Mouse (Mus musculus) R1 (cell line): ENCODE results near the gene Pax3.

Source experiments
- DNase-seq: peaks from one replicate; pipeline ENCODE4 v3.0.0-alpha.2; 2018; ENCODE audit warnings: low read depth, low spot score

Pax3 gene

DNA sequence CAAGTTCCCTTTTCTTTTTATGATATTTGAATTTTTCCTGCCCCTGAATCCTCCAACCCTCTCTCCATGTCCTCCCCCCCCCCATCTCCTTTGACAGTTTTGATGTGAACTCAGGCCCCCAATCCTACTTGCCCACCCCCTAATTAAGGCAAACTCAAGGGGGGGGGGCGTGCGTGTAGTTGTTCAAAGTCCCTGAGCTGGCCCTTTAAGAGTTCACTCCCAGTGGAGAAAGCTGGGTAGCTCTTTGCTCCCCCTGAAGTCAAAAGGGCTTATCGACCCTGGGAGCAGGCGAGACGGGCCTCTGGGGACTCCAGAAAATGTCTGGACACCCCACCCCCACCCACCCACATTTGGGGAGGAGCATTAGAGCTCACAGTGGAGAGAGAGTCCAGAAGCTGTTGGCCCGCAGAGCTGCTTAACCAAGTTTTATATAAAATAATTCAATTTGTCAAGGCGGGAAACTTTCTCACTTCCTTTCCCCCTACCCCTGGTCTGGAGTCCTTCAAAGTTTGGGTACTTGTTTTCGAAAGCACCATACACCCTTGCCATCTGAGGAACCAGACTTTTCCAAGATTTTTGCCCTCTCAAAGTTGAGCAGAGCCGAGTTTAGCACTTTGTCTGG is 1.5 kb upstream of the Pax3 start:
- DNase-seq, result no peak

DNA sequence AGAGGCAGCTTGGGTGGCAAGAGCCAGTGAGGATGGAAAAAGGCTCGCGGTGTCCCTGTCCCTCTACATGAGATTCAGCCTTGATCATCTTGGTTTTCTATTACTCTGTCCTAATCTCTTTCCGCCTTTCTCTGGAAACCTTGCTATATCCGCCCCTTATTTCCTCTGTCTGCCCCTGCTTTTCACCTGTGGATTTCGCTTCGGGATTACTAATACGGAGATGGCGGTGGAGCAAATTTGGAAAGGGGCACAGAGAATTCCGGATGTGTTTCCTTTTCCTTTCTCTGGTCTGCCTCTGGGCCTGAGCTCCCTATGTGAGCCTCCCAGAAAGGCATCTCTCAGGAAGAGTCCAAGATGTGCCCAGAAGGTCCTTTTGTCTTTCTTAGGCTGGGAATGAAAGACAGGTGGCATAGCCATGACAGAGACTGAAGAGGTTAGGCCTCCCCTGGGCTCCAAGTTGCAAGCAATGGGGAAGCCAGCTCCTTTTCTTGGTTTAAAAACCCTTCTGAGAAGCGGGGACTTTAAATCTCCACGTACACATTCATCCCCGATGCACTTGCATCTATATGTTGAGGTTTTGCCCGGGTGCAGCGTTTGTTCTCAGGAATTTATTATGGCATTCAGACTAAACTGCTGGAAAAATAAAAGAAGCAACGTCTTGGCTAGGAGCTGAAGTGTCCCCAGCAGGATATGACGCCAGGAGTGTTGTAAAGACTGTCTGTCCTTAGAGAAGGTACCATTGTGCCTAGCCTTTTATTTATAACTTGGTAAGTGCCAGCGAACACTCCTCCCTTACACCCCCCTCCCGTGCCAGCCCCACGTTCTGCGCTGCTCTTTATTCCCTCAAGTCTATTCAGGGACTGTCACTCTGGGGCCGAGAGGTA is 659 bp upstream of the Pax3 start:
- DNase-seq, result no peak

DNA sequence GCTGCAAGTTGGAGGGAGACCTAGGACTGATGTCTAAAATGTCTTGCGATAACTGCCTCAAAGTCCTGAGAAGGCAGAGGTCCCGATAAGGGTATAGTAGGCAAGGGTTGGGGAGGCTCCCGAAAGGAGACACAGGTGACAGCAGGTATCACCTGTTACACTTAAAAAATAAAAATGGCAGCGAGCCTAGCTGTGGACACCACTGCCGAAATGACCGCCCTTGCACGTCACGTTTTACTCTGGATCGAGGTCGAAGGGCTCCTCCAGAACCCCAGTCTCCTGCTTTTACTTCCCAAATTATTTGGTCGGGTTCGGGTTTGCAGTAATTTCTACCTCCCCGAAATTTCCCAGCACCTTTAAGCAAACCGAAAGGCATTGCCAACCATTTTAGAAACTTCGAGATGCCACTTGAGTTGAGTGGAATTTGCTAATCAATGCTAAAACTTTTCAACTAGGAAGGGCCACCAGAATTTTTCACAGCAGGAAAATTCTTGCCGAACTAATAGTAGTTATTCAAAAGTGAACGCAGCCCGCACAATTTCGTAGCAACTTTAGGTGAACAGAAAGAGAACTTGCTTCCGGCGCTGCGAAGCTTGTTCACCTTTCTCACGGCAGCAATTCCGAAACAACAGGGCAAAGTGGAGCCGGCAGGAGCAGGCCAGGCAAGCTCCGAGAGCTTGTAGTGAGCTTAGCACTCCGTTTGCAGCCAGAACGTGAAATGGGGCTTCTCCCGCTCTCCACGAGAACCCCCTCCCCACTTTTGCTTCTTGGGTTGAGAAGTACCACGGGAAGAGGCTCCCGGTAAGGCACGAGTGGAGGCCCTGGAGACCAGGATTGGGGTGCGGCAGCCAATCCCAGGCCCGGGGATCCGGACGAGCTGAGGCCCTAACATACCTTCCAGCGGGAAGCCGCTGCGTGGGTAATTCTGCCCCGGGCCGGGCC is 892 bp downstream of the Pax3 start:
- DNase-seq, result peak; percentile 49

DNA sequence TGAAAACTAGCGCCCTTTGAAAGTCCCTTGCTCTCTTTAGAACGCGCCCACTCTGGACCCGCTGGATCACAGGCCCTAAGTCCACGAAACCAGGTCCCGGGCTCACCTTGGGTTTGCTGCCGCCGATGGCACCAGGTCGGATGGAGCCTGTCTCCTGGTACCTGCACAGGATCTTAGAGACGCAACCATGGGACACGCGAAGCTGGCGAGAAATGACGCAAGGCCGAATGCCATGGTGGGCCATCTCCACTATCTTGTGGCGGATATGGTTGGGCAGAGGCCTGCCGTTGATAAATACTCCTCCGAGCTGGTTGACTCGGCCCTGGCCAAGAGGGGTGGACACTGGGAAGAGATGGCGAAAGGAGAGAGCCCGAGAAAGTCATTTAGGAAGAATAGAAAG is 1.8 kb downstream of the Pax3 start:
- DNase-seq, result no peak

DNA sequence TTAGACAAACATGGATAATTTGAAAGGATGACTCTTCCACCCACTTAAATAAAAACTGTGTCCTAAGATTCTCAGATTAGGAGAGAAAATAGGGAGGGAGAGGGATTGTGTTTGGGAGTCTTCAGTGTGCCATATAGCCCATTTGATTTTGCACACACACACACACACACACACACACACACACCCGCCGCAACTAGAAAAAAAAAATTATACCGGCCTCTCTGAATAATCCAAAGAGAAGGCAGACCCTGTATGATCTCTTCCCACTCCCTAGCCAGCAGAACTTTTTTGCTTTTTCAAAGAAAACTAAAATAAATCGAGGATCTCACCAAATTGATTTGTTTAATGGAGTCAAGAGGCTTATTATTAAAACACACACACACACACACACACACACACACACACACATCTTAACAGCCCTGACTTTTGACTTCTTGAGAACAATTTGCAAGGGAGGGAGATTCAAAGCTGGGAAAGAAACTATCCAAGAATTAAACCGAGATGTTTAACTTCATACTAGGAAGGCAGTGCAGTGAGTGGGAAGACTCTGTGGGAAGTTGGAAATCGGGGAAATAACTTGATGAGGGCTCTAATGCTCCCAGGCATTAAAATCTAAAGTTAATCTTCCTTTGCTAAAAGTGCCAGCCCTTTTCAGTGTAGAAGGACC is 2.4 kb downstream of the Pax3 start:
- DNase-seq, result no peak

DNA sequence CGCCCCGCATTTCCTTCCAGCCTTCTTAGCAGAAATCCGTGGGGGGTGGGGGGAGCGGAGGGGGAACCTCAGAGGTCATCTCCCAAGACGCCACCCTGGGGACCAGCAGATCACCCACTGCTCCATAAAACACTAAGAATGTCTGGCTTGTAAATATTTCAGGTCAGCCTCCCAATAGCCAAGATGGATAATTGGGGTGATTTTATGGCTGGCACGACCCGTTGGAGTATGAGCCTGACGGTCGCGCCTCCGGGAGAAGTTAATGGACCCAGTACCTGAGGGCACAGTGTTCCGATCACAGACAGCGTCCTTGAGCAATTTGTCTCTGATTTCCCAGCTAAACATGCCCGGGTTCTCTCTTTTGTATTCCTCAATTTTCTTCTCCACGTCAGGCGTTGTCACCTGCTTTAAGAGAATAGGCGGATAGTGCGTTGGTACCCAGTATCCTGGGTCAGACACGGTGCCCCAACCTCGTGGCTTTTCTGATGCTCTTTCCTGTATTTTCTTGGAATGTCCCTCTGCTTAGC is 3.4 kb downstream of the Pax3 start:
- no peak for DNase-seq

DNA sequence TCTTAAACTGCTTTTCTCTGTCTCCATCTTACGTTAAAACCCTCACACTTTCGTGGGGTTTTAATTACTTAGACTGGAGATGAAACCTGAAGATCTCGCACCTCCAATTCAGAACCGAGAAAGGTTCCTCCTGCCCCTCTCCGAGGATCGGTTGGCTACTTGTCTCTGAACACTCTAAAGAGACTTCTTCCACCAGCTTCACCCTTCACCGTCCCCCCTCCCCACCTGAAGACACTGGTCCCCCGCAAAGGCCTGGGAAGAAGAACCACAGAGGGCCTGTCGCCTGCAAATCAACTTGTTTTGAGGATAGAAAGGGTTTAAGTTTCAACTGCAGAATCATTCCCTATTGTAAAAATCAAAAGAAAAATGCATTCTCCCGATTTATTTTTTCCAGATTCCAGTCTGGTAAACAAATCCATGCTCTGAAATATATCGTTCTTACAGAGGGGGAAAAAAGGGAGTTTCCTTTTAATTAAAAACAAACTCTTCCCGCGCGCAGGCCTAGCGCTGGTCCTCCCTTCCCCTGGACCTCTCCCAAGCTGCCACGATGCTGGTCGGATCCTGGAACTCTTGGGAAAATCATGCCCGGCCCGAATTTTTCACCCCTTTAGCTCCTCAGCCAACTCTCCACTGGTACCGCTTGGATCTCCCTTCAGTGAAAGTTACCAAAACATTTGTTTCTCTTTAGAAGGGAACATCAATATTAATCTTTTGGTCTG is 4.0 kb downstream of the Pax3 start:
- DNase-seq, result no peak

DNA sequence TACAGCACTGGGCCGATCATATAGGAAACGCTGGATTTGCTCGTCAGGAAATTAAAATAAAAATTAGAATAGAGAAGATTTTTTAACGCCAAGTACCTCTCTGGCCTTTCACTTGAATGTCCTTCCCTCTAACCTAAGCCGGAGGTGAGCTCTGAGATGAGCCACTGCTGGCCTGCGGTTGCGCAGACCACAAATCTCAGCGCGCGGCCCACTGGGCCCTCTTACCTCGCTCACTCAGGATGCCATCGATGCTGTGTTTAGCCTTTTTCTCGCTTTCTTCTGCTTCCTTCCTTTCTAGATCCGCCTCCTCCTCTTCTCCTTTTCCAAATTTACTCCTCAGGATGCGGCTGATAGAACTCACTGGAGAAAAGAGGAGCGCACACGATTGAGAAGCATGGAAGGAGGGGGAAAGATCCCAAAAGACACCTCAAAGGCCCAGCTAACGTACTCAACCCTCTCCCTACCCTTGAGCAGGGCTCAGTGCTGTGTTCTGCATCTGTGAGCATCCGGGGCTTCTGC is 4.7 kb downstream of the Pax3 start:
- DNase-seq, result no peak

DNA sequence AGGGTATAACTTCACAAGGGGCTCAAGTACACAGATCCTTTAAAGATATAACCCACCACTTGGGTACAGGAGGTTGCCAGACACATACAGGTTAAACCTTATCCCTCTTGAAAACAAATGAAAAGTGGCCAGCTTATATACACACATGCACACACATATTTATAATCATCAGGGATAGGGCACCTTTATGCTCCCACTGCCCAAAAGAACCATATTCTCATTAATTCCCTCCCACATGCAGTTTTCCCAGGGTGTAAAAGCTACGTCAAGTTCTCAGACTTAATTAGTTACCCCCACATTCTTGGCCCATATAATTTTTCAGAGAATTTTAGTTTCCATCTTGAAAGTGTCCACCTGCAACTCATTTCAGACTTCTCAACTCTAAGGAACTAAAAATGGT is 5.2 kb downstream of the Pax3 start:
- no peak for DNase-seq

DNA sequence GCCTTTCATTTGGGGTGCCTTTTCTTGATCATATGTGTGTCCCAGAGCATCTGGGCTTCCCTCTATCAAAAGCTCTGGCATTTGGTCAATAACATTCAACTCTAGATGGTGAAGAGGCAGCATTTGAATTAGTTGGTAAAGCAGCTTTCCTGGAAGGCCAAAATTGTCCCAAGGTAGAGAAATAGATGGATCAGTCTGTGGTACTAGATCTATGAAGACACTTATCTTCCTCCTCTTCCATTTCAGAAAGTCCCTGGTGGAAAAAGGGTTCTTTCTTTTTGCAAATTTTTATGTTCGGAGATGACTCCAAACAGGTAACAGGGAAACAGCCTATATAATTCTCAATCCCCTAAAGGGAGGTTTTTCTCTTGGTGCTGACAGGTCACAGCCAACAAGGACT is 5.6 kb downstream of the Pax3 start:
- DNase-seq, result no peak

DNA sequence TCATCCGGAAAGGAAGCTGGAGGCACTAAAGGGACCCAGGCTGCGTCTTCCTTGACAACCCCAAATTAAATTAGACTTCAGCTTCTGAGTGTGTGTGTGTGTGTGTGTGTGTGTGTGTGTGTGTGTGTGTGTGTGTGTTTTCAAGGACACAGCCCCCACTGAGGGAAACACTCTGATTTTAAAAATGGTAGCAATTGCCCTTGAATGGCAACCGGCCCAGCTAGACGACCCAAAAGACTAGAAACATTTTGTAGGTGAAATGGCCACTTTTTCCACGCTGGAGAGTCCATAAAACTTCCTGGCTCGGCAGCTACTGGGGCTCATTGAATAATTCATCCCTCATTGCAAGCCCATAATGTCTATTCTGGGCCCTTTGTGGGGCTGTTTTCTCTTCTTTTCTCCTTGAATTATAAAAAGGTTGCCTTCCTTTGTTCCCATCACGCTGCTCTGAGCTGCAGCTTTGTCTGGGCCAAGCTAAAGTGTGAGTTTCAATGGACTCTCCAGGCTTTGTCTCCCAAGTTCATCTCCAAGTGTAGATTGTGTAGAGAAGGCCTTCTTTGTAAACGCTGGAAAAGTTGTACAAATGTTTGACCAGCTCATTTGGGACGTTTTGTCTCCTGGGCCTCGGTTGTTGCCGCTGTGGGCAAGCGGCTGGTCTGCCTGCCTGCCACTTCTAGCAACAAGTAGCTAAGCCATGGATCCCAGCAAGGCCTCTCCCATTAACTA is 6.4 kb downstream of the Pax3 start:
- no peak for DNase-seq

DNA sequence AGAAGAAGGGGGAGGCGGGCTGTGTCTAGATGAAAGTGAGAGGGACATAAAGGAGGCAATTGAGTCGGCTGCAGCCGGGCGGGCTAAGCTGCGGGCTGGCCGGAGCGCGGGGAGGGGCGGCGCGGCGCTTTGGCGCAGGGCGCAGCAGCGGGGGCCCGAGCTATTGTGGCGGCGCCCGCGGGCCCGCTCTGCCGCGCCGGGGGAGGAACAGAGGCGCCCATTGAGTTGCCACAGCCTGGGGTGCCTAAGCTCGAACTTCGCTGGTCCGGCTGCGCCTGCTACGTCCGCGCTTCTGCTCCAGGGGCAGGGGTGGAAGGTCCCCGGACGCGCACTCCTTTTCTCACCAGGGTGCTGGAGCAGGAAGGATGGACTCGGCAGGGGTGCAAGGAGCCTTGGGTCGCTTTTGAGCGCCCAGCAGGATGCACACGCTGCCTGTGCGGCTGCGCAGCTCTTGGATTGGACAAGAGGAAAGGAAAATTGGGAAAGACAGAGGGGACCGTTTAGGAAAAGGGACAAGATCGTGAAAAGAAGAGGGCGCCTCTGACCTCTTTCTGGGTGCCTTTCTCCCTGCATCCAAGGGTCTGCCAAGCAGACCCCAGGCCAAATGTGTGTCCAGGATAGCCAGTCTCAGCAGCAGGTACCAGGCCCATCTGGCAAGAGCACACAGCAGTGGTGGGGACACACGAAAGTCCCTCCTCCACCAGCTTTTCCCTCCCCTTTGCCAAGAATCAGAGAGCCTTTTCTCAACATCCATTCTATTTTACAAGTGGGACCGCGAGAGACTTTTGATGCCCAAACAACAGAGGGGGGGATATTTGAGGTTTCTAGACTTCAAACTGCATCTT is 7.2 kb downstream of the Pax3 start:
- peak; percentile 44 for DNase-seq

DNA sequence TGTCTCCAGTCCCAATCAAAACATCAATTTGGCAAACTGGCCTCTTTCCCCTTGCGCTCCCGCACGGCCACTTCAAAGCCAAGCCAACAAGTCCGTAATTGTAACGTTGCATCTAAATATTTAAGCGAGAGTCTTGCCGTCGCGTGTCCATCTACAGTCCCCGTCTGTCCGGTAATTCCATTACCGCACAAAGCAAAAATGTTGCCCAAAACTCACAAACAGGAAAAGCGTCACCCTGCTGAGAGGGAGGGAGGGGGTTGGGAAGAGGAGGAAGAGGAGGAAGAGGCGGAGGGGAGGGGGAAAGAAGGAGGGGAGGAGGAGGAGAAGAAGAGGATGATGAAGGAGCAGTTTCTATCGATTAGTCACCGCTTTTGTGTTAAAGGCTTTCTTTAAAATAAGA is 7.9 kb downstream of the Pax3 start:
- no peak for DNase-seq

DNA sequence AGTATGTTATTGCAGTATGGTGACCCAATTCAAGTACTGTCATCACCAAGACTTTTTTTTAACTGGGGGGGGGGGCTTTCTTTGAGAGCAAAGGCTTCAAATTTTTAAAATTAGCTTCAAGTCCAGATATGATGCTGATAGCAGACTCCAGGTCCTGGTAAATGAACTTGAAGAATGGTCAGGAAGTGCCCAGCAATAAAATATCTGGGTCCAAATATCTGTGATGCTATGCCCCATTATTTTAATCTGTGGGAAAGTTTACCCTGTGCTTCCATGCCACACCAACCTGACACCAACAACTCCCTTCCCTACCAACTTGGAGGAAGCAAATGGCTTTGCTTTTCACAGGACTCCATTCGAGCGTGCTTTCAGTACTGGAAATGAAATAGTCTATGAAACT is 8.6 kb downstream of the Pax3 start:
- DNase-seq, result no peak

DNA sequence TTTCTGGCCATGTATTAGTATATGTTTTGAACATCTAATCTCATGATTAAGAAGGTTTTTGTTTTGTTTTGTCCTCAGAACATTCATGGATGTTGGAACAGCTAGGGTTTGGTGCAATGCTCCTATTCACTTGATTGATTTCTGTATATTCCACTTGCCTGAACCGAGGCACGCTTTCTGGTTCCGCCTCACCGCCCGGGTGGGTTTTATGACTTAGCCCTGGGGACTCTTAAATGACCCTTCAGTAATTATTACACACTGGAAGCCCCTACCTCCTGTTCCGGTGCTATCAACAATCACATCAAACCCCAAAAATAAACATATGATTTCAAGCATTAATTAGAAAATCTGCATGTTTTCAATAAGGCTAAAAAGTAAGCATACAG is 9.2 kb downstream of the Pax3 start:
- no peak for DNase-seq

DNA sequence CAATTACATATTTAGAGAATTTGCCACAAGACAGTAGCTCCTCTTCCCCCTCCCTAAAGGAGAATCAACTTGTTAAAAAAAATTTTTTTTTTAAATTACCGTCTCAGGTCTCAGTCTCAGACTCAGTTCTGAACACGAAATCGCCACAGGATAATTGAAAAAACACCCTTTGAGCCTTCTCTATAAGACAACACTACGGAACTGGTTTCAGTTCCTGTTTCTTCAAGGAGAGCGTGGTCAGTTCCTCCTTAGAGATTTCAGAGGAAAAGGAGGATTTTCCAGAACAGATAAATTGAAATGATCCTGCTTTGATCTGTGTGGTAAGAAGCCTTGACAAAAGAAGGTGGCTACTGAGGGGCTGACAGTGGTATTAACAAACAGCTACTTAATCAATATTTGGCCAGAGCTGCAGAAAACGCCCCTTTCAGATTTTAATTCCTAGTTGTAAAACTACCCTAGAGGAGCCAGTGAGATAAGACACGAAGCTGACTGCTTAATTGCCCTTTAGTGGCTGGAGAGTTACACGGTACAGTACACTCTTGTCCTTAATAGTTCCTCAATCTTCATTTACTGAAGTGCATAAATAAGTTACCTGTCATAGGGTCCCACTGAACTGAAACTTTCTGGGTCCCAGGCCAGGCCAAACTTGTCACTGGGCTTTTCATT is 9.7 kb downstream of the Pax3 start:
- no peak for DNase-seq

DNA sequence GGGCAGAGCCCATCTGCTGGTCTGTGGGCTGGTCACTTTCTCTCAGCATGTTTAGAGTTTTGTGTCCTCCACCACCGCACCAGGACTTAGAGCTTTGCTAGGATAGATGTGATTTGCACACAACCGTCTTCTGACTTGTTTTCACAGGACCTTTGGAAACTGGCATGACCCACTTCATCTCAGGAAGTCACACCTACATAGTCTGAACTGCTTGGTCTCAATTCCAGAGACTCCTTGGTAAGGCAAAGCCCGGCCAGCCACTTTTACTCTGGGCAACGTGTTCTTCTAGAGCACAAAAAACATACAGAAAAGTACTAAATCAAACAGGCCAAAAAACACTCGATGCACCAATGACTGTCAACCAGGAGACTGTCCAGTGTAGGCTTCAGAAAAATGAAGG is 14.0 kb downstream of the Pax3 start:
- no peak for DNase-seq

DNA sequence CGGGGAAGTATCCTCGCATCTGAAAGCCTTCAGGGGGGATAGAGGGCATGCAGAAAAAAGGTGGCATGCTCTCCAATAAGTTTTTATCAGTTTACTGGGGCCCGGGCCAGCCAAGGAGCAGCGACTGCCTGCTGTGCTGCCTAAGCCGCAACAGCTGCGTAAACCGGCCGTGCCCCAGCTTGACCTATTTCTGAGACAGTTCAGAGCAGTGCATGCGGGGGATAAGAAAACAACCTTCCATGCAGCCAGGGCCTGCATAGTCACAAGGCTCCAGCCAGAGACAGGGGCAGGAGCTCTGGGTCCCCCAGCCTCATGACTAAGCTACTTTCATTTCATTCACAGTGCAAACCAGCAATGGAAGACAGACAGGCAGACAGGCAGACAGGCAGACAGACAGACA is 15.1 kb downstream of the Pax3 start:
- no peak for DNase-seq
